Comparison of ENCODE assay signal across 27 mouse cellular contexts in genomic region chr1:97903912-97904460, GRCm38 (mm10).
DNase-seq lines count a peak whose midpoint lies in the region; ATAC-seq and TF ChIP-seq lines count a peak whose summit lies in the region.
"Had no signal": no experiment of that assay in that cellular context is flagged by ENCODE, and none has a peak within 500 bp of the region (broad histone marks: within the 10 kb centered on the region; RNA-seq: fewer than 3 reads in every experiment).

No protein-coding gene starts in this region.

- H3K9me3 ChIP-seq in intestine, postnatal 0 days (ENCODE audit: control insufficient read depth) = no peaks in the 10 kb centered on the region
- H3K9me3 ChIP-seq in intestine, embryonic 15.5 days = no peaks in the 10 kb centered on the region
- H3K9me3 ChIP-seq in lung, embryonic 14.5 days (ENCODE audit: low read depth, low read length) = no peaks in the 10 kb centered on the region
- H3K9me3 ChIP-seq: embryonic facial prominence, embryonic 13.5 days; forebrain, embryonic 10.5 days; heart, embryonic 12.5 days; limb, embryonic 13.5 days; megakaryocyte, embryonic 14.5 days; midbrain, embryonic 12.5 days; neural tube, embryonic 13.5 days had no signal

- H3K36me3 ChIP-seq in intestine, postnatal 0 days (ENCODE audit: control insufficient read depth, insufficient read depth) = no peaks in the 10 kb centered on the region
- no peaks in the 10 kb centered on the region for H3K36me3 ChIP-seq in intestine, embryonic 15.5 days
- no peaks in the 10 kb centered on the region for H3K36me3 ChIP-seq in lung, embryonic 14.5 days (ENCODE audit: insufficient read depth)
- H3K36me3 ChIP-seq: embryonic facial prominence, embryonic 13.5 days; forebrain, embryonic 10.5 days; limb, embryonic 13.5 days; midbrain, embryonic 12.5 days; neural tube, embryonic 13.5 days had no signal

- ATAC-seq in intestine, postnatal 0 days = no peak
- ATAC-seq in intestine, embryonic 15.5 days = no peak
- no peak for ATAC-seq in lung, embryonic 14.5 days (ENCODE audit: insufficient read depth)
- ATAC-seq: forebrain, embryonic 16.5 days; lung, postnatal 0 days; Patski had no signal

- H3K27ac ChIP-seq in intestine, postnatal 0 days (ENCODE audit: low read depth, low read length) = no peak overlapping the region
- no peak overlapping the region for H3K27ac ChIP-seq in intestine, embryonic 15.5 days
- no peak overlapping the region for H3K27ac ChIP-seq in lung, embryonic 14.5 days (ENCODE audit: low read depth)
- H3K27ac ChIP-seq: embryonic facial prominence, embryonic 13.5 days; forebrain, embryonic 10.5 days; gastrocnemius, adult 2 months; heart, adult 2 months; hindbrain, embryonic 14.5 days; layer of hippocampus, adult 2 months; limb, embryonic 13.5 days; midbrain, embryonic 12.5 days; neural tube, embryonic 13.5 days had no signal

- no peaks in the 10 kb centered on the region for H3K27me3 ChIP-seq in intestine, postnatal 0 days (replicated peaks; ENCODE audit: control insufficient read depth, insufficient read depth, low read length)
- H3K27me3 ChIP-seq in intestine, embryonic 15.5 days (replicated peaks) = no peaks in the 10 kb centered on the region
- no peaks in the 10 kb centered on the region for H3K27me3 ChIP-seq in lung, embryonic 14.5 days (ENCODE audit: insufficient read depth, low read length)
- H3K27me3 ChIP-seq: embryonic facial prominence, embryonic 13.5 days; heart, embryonic 12.5 days; limb, embryonic 13.5 days; megakaryocyte, embryonic 14.5 days; midbrain, embryonic 12.5 days; neural tube, embryonic 13.5 days; Patski had no signal

- 0 out of 2 replicates have a peak, but pooled peaks have one; percentile 2 for TF ChIP-seq CTCF in intestine, postnatal 0 days (IDR thresholded peaks at IDR 0.05; ENCODE audit: low read depth)
- no peak for TF ChIP-seq CTCF in lung, embryonic 14.5 days (IDR thresholded peaks at IDR 0.05; ENCODE audit: low read depth)

- no peaks in the 10 kb centered on the region for H3K4me1 ChIP-seq in intestine, postnatal 0 days (replicated peaks; ENCODE audit: control insufficient read depth, insufficient read depth, low read length)
- no peaks in the 10 kb centered on the region for H3K4me1 ChIP-seq in intestine, embryonic 15.5 days (replicated peaks)
- H3K4me1 ChIP-seq in lung, embryonic 14.5 days (ENCODE audit: insufficient read depth) = no peaks in the 10 kb centered on the region
- H3K4me1 ChIP-seq: forebrain, embryonic 10.5 days; heart, embryonic 12.5 days; limb, embryonic 13.5 days; megakaryocyte, embryonic 14.5 days; midbrain, embryonic 12.5 days had no signal

- 69% methylated on average over 7 of the region's 7 CpGs for WGBS in intestine, postnatal 0 days
- 40% methylated on average over 7 of the region's 7 CpGs for WGBS in intestine, embryonic 15.5 days
- 50% methylated on average over 7 of the region's 7 CpGs for WGBS in lung, embryonic 14.5 days

- peak; percentile 6 for DNase-seq in lung, embryonic 14.5 days
- DNase-seq in lung, adult 18-20 months = no peak
- peak; percentile 16 for DNase-seq in adrenal gland, postnatal 25 days
- no peak for DNase-seq in embryo, embryonic 10.5 days (ENCODE audit: low spot score)
- no peak for DNase-seq in cerebellum, postnatal 10 days
- DNase-seq: cerebellum, adult 8-10 months; gastrocnemius, adult 2 months; gastrocnemius, postnatal 36 days; heart, adult 2 months; lung, postnatal 4 days; right cerebral cortex, postnatal 14 days had no signal

- H3K9ac ChIP-seq in intestine, postnatal 0 days (ENCODE audit: low read depth, low read length) = no peak overlapping the region
- H3K9ac ChIP-seq in intestine, embryonic 15.5 days = no peak overlapping the region
- no peak overlapping the region for H3K9ac ChIP-seq in lung, embryonic 14.5 days
- H3K9ac ChIP-seq: embryonic facial prominence, embryonic 13.5 days; heart, embryonic 12.5 days; hindbrain, embryonic 14.5 days; limb, embryonic 13.5 days; midbrain, embryonic 12.5 days; neural tube, embryonic 13.5 days had no signal

- no peak overlapping the region for H3K4me3 ChIP-seq in intestine, postnatal 0 days (ENCODE audit: low read depth, low read length)
- no peak overlapping the region for H3K4me3 ChIP-seq in intestine, embryonic 15.5 days (replicated peaks)
- no peak overlapping the region for H3K4me3 ChIP-seq in lung, embryonic 14.5 days (ENCODE audit: low read depth, low read length)
- H3K4me3 ChIP-seq: embryonic facial prominence, embryonic 13.5 days; forebrain, embryonic 10.5 days; gastrocnemius, adult 2 months; heart, adult 2 months; heart, embryonic 12.5 days; layer of hippocampus, adult 2 months; limb, embryonic 13.5 days; megakaryocyte, embryonic 14.5 days; midbrain, embryonic 12.5 days; myocyte; neural tube, embryonic 13.5 days had no signal

- no peak overlapping the region for H3K4me2 ChIP-seq in intestine, postnatal 0 days (replicated peaks; ENCODE audit: low read depth)
- H3K4me2 ChIP-seq in intestine, embryonic 15.5 days (replicated peaks) = no peak overlapping the region
- H3K4me2 ChIP-seq in lung, embryonic 14.5 days = no peak overlapping the region
- H3K4me2 ChIP-seq: embryonic facial prominence, embryonic 13.5 days; heart, embryonic 12.5 days; hindbrain, embryonic 14.5 days; limb, embryonic 13.5 days; liver, embryonic 11.5 days; midbrain, embryonic 12.5 days; neural tube, embryonic 13.5 days had no signal

Comparison
In these comparisons a context has a peak if more than half of its experiments do, and no peak if none do; other contexts are left out.
1. DNase-seq: peak in lung, embryonic 14.5 days (single experiment) and adrenal gland, postnatal 25 days (single experiment); none in lung, adult 18-20 months (0 of 2), embryo, embryonic 10.5 days (single experiment) and cerebellum, postnatal 10 days (0 of 2).